Mouse (Mus musculus) heart, adult 10 weeks (tissue): ENCODE data around the gene Vangl1. TPM values are rescaled to one million over a fixed set of nuclear protein-coding genes. Genes with fewer than 3 reads are reported as not detected.

Experiments
- polyA plus RNA-seq: library from polyadenylated mRNA; stranded (reverse); fragments of 350-450 nt; fragmentation: Illumina TruSeq; extraction: RNeasy Lipid Tissue Mini Kit (QIAGEN cat#74804); gene quantifications from one replicate; pipeline ENCODE4 v1.2.3, GENCODE M21; 2014; ENCODE audit warnings: low read depth, low replicate concordance

The Vangl1 gene
- polyA plus RNA-seq = 7.0 TPM

GRCm38 (mm10) chr3:102203781-102204721, at the start of gene Vangl1:
Gene Vangl1 (minus strand): TSS chr3:102204693.

Other genes starting within 250 kb of the Vangl1 start
- gene Nhlh2, start 194.6 kb downstream of the Vangl1 start, polyA plus RNA-seq = not detected
- gene Casq2, start 118.3 kb downstream of the Vangl1 start, polyA plus RNA-seq = 770 TPM